Mouse (Mus musculus): ENCODE measurements around the gene Psmd12. TPM values are rescaled to one million over a fixed set of nuclear protein-coding genes. Genes with fewer than 3 reads are reported as not detected.

The Psmd12 gene
- polyA plus RNA-seq, 2 experiments = 70.9 to 156 TPM

DNA sequence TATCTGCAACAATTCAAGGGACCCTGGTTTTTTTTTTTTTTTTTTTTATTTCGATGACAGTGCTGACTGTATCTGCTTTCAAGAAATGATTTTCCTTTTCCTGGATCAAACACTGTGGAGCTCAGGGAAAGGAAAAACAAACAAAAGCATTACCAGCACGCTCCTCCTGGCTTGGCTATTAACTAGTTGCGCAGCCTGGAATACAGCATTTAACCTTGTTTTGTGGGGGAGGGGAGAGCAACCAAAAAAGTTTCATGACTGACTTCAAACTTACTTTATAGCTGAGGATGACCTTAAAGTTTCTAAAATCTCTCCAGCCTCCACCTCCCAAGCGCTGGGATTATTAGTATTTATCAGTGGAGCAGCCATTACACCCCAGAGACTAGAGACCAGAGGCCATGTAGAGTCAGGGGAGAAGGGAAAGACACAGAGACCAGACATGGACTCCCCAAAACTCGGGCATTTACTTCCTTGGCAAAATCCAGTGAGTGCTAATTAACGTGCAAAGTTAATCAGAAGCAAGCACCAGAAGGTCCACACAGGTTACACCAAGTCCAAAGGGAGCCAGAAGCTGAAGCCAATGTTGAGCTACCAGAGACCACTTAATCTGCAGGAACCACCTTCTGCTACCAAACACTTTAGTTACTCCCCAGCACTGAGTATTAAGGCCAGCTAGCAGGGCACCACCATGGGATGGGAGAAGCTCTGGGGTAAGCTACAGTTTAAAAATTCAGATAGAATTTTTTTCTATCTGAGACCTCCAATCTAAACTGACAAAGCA lies 12.5 kb upstream of the Psmd12 start:
- Histone ChIP-seq H3K9me3 (ENCODE audit: control insufficient read depth, low read length) (no peaks in the 10 kb centered on the region), H3K27me3 (ENCODE audit: control insufficient read depth, insufficient read depth, low read length) (no peaks in the 10 kb centered on the region), H3K4me2 (replicated peaks; ENCODE audit: low read depth, low read length, severe bottlenecking) (no peak overlapping the region), H3K27ac (replicated peaks; ENCODE audit: low read depth, low read length) (no peak overlapping the region), H3K4me3 (replicated peaks; ENCODE audit: low read length) (no peak overlapping the region), H3K9ac (ENCODE audit: low read depth, low read length, severe bottlenecking) (no peak overlapping the region), H3K36me3 (ENCODE audit: control insufficient read depth, insufficient read depth, low read length) (no peaks in the 10 kb centered on the region), H3K4me1 (ENCODE audit: control insufficient read depth, insufficient read depth, low read length) (peaks cover 8% of the 10 kb centered on the region)
- DNase-seq (ENCODE audit: low spot score) = no peak
- ATAC-seq (ENCODE audit: low FRiP score, low read depth) = no peak
- no peak for TF ChIP-seq POLR2A (IDR thresholded peaks at IDR 0.05; ENCODE audit: borderline replicate concordance, extremely low read depth, insufficient read depth, insufficient read length)
- 74% methylated on average over 6 of the region's 6 CpGs for WGBS

DNA sequence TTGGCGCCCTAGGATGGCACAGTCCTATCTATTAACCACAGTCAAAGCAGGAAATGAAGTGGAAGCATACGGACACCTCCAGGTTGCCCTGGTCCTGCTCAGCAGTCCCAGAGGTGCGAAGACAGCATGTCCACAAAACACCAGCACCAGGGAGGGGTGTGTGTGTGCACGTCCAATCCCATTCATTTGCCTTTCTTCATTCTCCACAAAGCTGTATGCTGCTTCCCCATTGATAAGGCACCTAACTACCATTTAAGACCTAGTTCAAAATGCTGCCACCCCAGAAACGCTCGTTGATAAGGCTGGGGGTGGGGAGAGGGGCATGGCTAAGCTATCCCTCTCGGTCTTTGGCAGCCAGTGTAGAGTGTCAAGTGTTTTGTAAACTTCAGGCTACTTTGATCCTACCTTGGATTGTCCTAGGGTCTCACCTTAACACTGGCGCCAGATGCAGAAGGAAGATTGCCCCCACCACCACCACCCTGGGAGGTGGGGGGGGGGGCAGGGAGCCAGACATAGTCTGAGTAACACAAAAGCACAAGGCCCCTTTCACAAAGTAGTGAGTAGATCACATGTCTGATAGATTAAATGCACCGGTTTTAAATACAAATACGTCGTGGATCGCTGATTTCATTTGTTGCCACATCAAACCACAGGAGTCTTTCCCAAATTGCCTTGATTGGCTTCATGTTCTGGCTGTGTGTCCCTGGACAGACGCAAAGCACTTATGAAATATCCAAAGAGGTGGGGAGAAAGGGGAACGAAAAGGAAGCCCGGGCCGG lies 10.8 kb upstream of the Psmd12 start:
- H3K9ac ChIP-seq (ENCODE audit: low read depth, low read length, severe bottlenecking) = peak overlapping the region; percentile 85
- TF ChIP-seq POLR2A (IDR thresholded peaks at IDR 0.05; ENCODE audit: borderline replicate concordance, extremely low read depth, insufficient read depth, insufficient read length) = no peak
- ATAC-seq (ENCODE audit: low FRiP score, low read depth) (no peak), DNase-seq (ENCODE audit: low spot score) (no peak)
- H3K9me3 ChIP-seq (ENCODE audit: control insufficient read depth, low read length) = no peaks in the 10 kb centered on the region
- H3K27ac ChIP-seq (replicated peaks; ENCODE audit: low read depth, low read length) = peak overlapping the region; percentile 93
- H3K4me1 ChIP-seq (ENCODE audit: control insufficient read depth, insufficient read depth, low read length) = peaks cover 8% of the 10 kb centered on the region
- H3K4me2 ChIP-seq (replicated peaks; ENCODE audit: low read depth, low read length, severe bottlenecking) = peak overlapping the region; percentile 71
- no peaks in the 10 kb centered on the region for H3K36me3 ChIP-seq (ENCODE audit: control insufficient read depth, insufficient read depth, low read length)
- WGBS = 18% methylated on average over 16 of the region's 16 CpGs
- peak overlapping the region; percentile 85 for H3K4me3 ChIP-seq (replicated peaks; ENCODE audit: low read length)
- no peaks in the 10 kb centered on the region for H3K27me3 ChIP-seq (ENCODE audit: control insufficient read depth, insufficient read depth, low read length)

DNA sequence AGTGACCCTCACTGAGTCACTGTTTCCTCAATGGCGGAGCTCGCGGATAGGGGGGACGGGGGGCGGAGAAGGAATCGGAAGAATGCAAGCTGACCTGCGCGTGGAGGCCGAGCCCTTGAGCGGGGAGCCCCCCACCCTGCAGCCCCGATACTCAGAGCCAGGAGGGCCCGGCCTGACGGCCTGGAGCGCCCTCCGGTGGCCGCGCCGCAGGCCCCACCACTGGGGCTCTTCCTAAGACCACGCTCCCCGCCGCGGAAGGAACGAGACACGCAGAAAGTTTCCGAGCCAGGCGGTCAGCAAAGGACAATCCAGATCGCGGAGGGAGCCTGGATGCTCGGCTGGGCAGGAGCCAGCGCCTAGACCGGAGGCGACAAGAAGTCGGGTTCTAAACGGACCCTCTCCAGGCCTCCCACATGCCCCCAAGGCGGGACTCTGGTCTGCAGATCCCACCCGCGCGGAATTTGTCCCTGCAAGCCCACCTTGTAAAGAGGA lies 10.2 kb upstream of the Psmd12 start:
- no peaks in the 10 kb centered on the region for H3K27me3 ChIP-seq (ENCODE audit: control insufficient read depth, insufficient read depth, low read length)
- ATAC-seq (ENCODE audit: low FRiP score, low read depth) (peak; percentile 86), DNase-seq (ENCODE audit: low spot score) (peak; percentile 87)
- no peaks in the 10 kb centered on the region for H3K36me3 ChIP-seq (ENCODE audit: control insufficient read depth, insufficient read depth, low read length)
- peak overlapping the region; percentile 71 for H3K4me2 ChIP-seq (replicated peaks; ENCODE audit: low read depth, low read length, severe bottlenecking)
- peak overlapping the region; percentile 93 for H3K27ac ChIP-seq (replicated peaks; ENCODE audit: low read depth, low read length)
- peak overlapping the region; percentile 85 for H3K9ac ChIP-seq (ENCODE audit: low read depth, low read length, severe bottlenecking)
- H3K9me3 ChIP-seq (ENCODE audit: control insufficient read depth, low read length) = no peaks in the 10 kb centered on the region
- peak; percentile 17; the same call in 1 of the 2 replicates for TF ChIP-seq POLR2A (IDR thresholded peaks at IDR 0.05; ENCODE audit: borderline replicate concordance, extremely low read depth, insufficient read depth, insufficient read length)
- WGBS = under 1% methylated on average over 36 of the region's 38 CpGs
- H3K4me3 ChIP-seq (replicated peaks; ENCODE audit: low read length) = peak overlapping the region; percentile 85
- peaks cover 8% of the 10 kb centered on the region for H3K4me1 ChIP-seq (ENCODE audit: control insufficient read depth, insufficient read depth, low read length)

DNA sequence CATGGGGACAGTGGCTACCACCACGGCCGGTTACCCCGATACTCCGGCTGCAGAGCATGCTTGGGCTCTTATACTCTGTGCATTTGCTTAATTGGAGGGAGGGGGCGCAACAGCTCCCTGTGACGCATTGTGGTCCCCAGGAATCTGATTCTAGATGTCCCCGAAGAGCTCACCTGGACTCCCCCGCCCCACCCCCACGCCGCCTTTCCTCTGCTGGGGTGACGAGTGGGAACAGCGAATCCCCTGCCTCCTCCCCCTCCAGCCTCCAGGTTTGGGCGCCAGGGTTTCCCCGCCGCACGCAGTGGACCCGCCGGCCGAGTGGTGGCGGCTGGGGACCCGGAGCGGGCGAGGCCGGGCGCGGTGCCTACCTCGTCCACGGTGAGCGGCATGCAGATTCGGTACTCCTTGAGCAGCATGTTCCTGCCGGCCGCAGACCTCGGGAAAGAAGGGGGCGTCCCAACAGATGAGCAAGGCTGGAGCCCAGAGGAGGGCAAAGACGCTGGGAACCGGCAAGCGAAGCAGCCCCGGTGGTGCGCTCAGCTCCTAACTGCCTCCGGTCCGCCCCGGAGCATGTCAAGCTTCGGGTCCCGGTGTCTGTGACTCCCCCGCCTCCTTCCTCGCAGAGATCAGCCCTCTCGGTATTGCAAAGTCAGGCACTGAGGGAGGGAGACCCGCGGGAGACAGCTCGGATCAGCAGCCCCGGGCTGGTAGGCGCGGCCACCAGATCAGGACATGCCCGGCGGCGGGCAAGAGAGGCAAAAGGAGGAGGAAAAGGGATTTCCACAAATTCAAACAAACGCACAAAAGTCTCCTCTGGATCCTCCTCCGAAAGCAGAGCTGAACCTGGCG lies 9.5 kb upstream of the Psmd12 start:
- H3K27ac ChIP-seq (replicated peaks; ENCODE audit: low read depth, low read length) = peak overlapping the region; percentile 93
- peak overlapping the region; percentile 85 for H3K9ac ChIP-seq (ENCODE audit: low read depth, low read length, severe bottlenecking)
- TF ChIP-seq POLR2A (IDR thresholded peaks at IDR 0.05; ENCODE audit: borderline replicate concordance, extremely low read depth, insufficient read depth, insufficient read length) = no peak
- under 1% methylated on average over 52 of the region's 59 CpGs for whole genome bisulfite sequencing
- peak; percentile 16 for ATAC-seq (ENCODE audit: low FRiP score, low read depth)
- H3K9me3 ChIP-seq (ENCODE audit: control insufficient read depth, low read length) = no peaks in the 10 kb centered on the region
- H3K4me3 ChIP-seq (replicated peaks; ENCODE audit: low read length) = peak overlapping the region; percentile 85
- no peaks in the 10 kb centered on the region for H3K27me3 ChIP-seq (ENCODE audit: control insufficient read depth, insufficient read depth, low read length)
- peak; percentile 29 for DNase-seq (ENCODE audit: low spot score)
- peak overlapping the region; percentile 71 for H3K4me2 ChIP-seq (replicated peaks; ENCODE audit: low read depth, low read length, severe bottlenecking)
- no peaks in the 10 kb centered on the region for H3K36me3 ChIP-seq (ENCODE audit: control insufficient read depth, insufficient read depth, low read length)
- H3K4me1 ChIP-seq (ENCODE audit: control insufficient read depth, insufficient read depth, low read length) = peaks cover 8% of the 10 kb centered on the region

Measured in limb, embryonic 14.5 days (tissue).